Mouse (Mus musculus): ENCODE data around the gene Ppm1e.
"Not testable (repeated sequence)": the region's sequence is repeated elsewhere in the genome, so short reads cannot be mapped to it uniquely, and the experiment has no call there.

GRCm38 (mm10) chr11:87261705-87262104 is 97.1 kb downstream of the Ppm1e start:
- not testable (repeated sequence) for TF ChIP-seq CTCF, EP300 (IDR thresholded peaks at IDR 0.05; ENCODE audit: low read depth)

Measured in heart, postnatal 0 days (tissue).